ENCODE assay signal across 15 mouse cellular contexts in genomic region chr10:22659386-22659725, GRCm38 (mm10). TPM values are rescaled to one million over a fixed set of nuclear protein-coding genes. Genes with fewer than 3 reads are reported as not detected.
DNase-seq lines count a peak whose midpoint lies in the region; ATAC-seq lines count a peak whose summit lies in the region.
"Had no signal": no experiment of that assay in that cellular context is flagged by ENCODE, and none has a peak within 500 bp of the region (broad histone marks: within the 10 kb centered on the region; RNA-seq: fewer than 3 reads in every experiment).

No protein-coding gene starts in this region.

- H3K9me3 ChIP-seq in midbrain, embryonic 11.5 days (ENCODE audit: control insufficient read depth, low read length), result no peaks in the 10 kb centered on the region
- H3K9me3 ChIP-seq in midbrain, embryonic 16.5 days (replicated peaks; ENCODE audit: control insufficient read depth, low read length, poor library complexity, severe bottlenecking), result no peaks in the 10 kb centered on the region
- no peaks in the 10 kb centered on the region for H3K9me3 ChIP-seq in forebrain, embryonic 11.5 days (ENCODE audit: control insufficient read depth, low read length)
- H3K9me3 ChIP-seq in hindbrain, embryonic 15.5 days, result no peaks in the 10 kb centered on the region
- no peaks in the 10 kb centered on the region for H3K9me3 ChIP-seq in neural tube, embryonic 14.5 days (ENCODE audit: control insufficient read depth, low read length)
- H3K9me3 ChIP-seq: intestine, embryonic 15.5 days; liver, embryonic 13.5 days had no signal

- no peak overlapping the region for H3K4me3 ChIP-seq in midbrain, embryonic 11.5 days (ENCODE audit: low read depth, low read length)
- no peak overlapping the region for H3K4me3 ChIP-seq in midbrain, embryonic 16.5 days (ENCODE audit: low read depth, low read length)
- H3K4me3 ChIP-seq in forebrain, embryonic 11.5 days (ENCODE audit: low read depth, low read length), result no peak overlapping the region
- no peak overlapping the region for H3K4me3 ChIP-seq in hindbrain, embryonic 15.5 days
- no peak overlapping the region for H3K4me3 ChIP-seq in neural tube, embryonic 14.5 days (ENCODE audit: low read depth, low read length)
- H3K4me3 ChIP-seq: intestine, embryonic 15.5 days; liver, embryonic 13.5 days had no signal

- WGBS in midbrain, embryonic 11.5 days, result 87% methylated on average over 10 of the region's 10 CpGs
- WGBS in midbrain, embryonic 16.5 days, result 61% methylated on average over 10 of the region's 10 CpGs
- WGBS in forebrain, embryonic 11.5 days, result 74% methylated on average over 10 of the region's 10 CpGs
- 61% methylated on average over 10 of the region's 10 CpGs for WGBS in hindbrain, embryonic 15.5 days
- WGBS in neural tube, embryonic 14.5 days, result 69% methylated on average over 10 of the region's 10 CpGs

- peaks cover 9% of the 10 kb centered on the region for H3K4me1 ChIP-seq in midbrain, embryonic 11.5 days (ENCODE audit: control insufficient read depth, insufficient read depth, low read length)
- peaks cover 7% of the 10 kb centered on the region; the same call in 1 of the 2 replicates for H3K4me1 ChIP-seq in midbrain, embryonic 16.5 days (ENCODE audit: control insufficient read depth, insufficient read depth, low read length)
- H3K4me1 ChIP-seq in forebrain, embryonic 11.5 days (replicated peaks; ENCODE audit: control insufficient read depth, insufficient read depth, low read length), result peaks cover 13% of the 10 kb centered on the region; the same call in 1 of the 2 replicates
- H3K4me1 ChIP-seq in hindbrain, embryonic 15.5 days (replicated peaks), result peaks cover 7% of the 10 kb centered on the region
- H3K4me1 ChIP-seq in neural tube, embryonic 14.5 days (ENCODE audit: control insufficient read depth, insufficient read depth, low read length), result peaks cover 8% of the 10 kb centered on the region; the same call in 1 of the 2 replicates
- H3K4me1 ChIP-seq: intestine, embryonic 15.5 days; liver, embryonic 13.5 days had no signal

- no peak for DNase-seq in midbrain, embryonic 11.5 days (ENCODE audit: low spot score, missing footprints)
- DNase-seq in forebrain, embryonic 11.5 days (ENCODE audit: low spot score), result no peak
- DNase-seq in ovary, postnatal 36 days (ENCODE audit: low spot score), result no peak
- no peak for DNase-seq in layer of hippocampus, adult 8-10 months (ENCODE audit: low spot score in 2 of 2)
- DNase-seq in MN1 (ENCODE audit: low spot score), result no peak
- DNase-seq: cerebellum, adult 9-11 months; liver, embryonic 13.5 days; right cerebral cortex, postnatal 25 days had no signal

- H3K27me3 ChIP-seq in midbrain, embryonic 11.5 days (ENCODE audit: control insufficient read depth, insufficient read depth, low read length), result no peaks in the 10 kb centered on the region
- no peaks in the 10 kb centered on the region for H3K27me3 ChIP-seq in midbrain, embryonic 16.5 days (ENCODE audit: control insufficient read depth, insufficient read depth, low read depth, low read length)
- H3K27me3 ChIP-seq in forebrain, embryonic 11.5 days (ENCODE audit: control insufficient read depth, insufficient read depth, low read length), result no peaks in the 10 kb centered on the region
- no peaks in the 10 kb centered on the region for H3K27me3 ChIP-seq in hindbrain, embryonic 15.5 days
- H3K27me3 ChIP-seq in neural tube, embryonic 14.5 days (ENCODE audit: control insufficient read depth, insufficient read depth, low read length), result no peaks in the 10 kb centered on the region
- H3K27me3 ChIP-seq: intestine, embryonic 15.5 days; liver, embryonic 13.5 days had no signal

- no peaks in the 10 kb centered on the region for H3K36me3 ChIP-seq in midbrain, embryonic 11.5 days (ENCODE audit: control insufficient read depth, insufficient read depth, low read length)
- no peaks in the 10 kb centered on the region for H3K36me3 ChIP-seq in midbrain, embryonic 16.5 days (ENCODE audit: control insufficient read depth, insufficient read depth, low read length)
- H3K36me3 ChIP-seq in forebrain, embryonic 11.5 days (ENCODE audit: control insufficient read depth, insufficient read depth, low read length), result no peaks in the 10 kb centered on the region
- H3K36me3 ChIP-seq in hindbrain, embryonic 15.5 days, result no peaks in the 10 kb centered on the region
- no peaks in the 10 kb centered on the region for H3K36me3 ChIP-seq in neural tube, embryonic 14.5 days (ENCODE audit: control insufficient read depth, insufficient read depth, low read length)
- H3K36me3 ChIP-seq: intestine, embryonic 15.5 days; liver, embryonic 13.5 days had no signal

- no peak for ATAC-seq in midbrain, embryonic 11.5 days (ENCODE audit: low FRiP score)
- ATAC-seq in midbrain, embryonic 16.5 days, result no peak
- peak; percentile 3; the same call in 1 of the 2 replicates for ATAC-seq in forebrain, embryonic 11.5 days (replicated peaks; ENCODE audit: low FRiP score)
- ATAC-seq in hindbrain, embryonic 15.5 days (ENCODE audit: low FRiP score, low read depth), result no peak
- no peak for ATAC-seq in neural tube, embryonic 14.5 days (ENCODE audit: low read depth)

- peak overlapping the region; percentile 38 for H3K27ac ChIP-seq in midbrain, embryonic 11.5 days (ENCODE audit: low read depth, low read length)
- no peak overlapping the region for H3K27ac ChIP-seq in midbrain, embryonic 16.5 days (ENCODE audit: low read length)
- peak overlapping the region; percentile 60 for H3K27ac ChIP-seq in forebrain, embryonic 11.5 days (ENCODE audit: low read depth, low read length)
- H3K27ac ChIP-seq in hindbrain, embryonic 15.5 days (replicated peaks), result peak overlapping the region; percentile 49; the same call in 1 of the 2 replicates
- peak overlapping the region; percentile 57 for H3K27ac ChIP-seq in neural tube, embryonic 14.5 days (ENCODE audit: low read depth, low read length)
- H3K27ac ChIP-seq: intestine, embryonic 15.5 days; kidney, postnatal 0 days; liver, embryonic 13.5 days had no signal

- H3K9ac ChIP-seq in midbrain, embryonic 11.5 days (ENCODE audit: low read length), result no peak overlapping the region
- H3K9ac ChIP-seq in midbrain, embryonic 16.5 days (ENCODE audit: low read depth, low read length), result no peak overlapping the region
- no peak overlapping the region for H3K9ac ChIP-seq in forebrain, embryonic 11.5 days (ENCODE audit: low read length)
- H3K9ac ChIP-seq in hindbrain, embryonic 15.5 days, result no peak overlapping the region
- no peak overlapping the region for H3K9ac ChIP-seq in neural tube, embryonic 14.5 days (replicated peaks; ENCODE audit: low read depth, low read length)
- H3K9ac ChIP-seq: intestine, embryonic 15.5 days; liver, embryonic 13.5 days had no signal

- no peak overlapping the region for H3K4me2 ChIP-seq in midbrain, embryonic 11.5 days
- no peak overlapping the region for H3K4me2 ChIP-seq in midbrain, embryonic 16.5 days (ENCODE audit: low read length)
- 0 out of 2 replicates have a peak overlapping the region, but pooled peaks have one; percentile 3 for H3K4me2 ChIP-seq in forebrain, embryonic 11.5 days (ENCODE audit: low read depth, low read length, severe bottlenecking)
- H3K4me2 ChIP-seq in hindbrain, embryonic 15.5 days, result no peak overlapping the region
- H3K4me2 ChIP-seq in neural tube, embryonic 14.5 days (ENCODE audit: low read depth, low read length), result no peak overlapping the region
- H3K4me2 ChIP-seq: liver, embryonic 13.5 days had no signal

RNA-seq across cellular contexts. Expression of gene Slc2a12, which starts 14.5 kb away (rescaled TPM):
- polyA plus RNA-seq in midbrain, embryonic 11.5 days (2014; fragmentation: Nextera tagmentation; extraction: Ambion mirVana), result 3.2 and 4.2 TPM in 2 replicates
- 4.7 and 5.3 TPM in 2 replicates for polyA plus RNA-seq in midbrain, embryonic 16.5 days (2015; fragmentation: Nextera tagmentation; extraction: Ambion mirVana)
- 2.2 and 2.4 TPM in 2 replicates for polyA plus RNA-seq in forebrain, embryonic 11.5 days (2014; fragmentation: Nextera tagmentation; extraction: Ambion mirVana)
- 6.8 and 7.6 TPM in 2 replicates for polyA plus RNA-seq in hindbrain, embryonic 15.5 days (2015; fragmentation: Nextera tagmentation; extraction: Ambion mirVana)
- polyA plus RNA-seq in neural tube, embryonic 14.5 days (2014; fragmentation: Nextera tagmentation; extraction: Ambion mirVana), result 0.99 and 1.7 TPM in 2 replicates
- 1 to 10 TPM; 3.0 to 6.4 (median 4.8) TPM for total RNA-seq in layer of hippocampus, adult 8-10 months (2022)
- total RNA-seq: granulocyte monocyte progenitor cell, adult 5-6 weeks had no signal
- polyA plus RNA-seq: C2C12 had no signal
